Comparison of ENCODE assay signal across 20 mouse cellular contexts in genomic region chr6:30121600-30121999, GRCm38 (mm10).
A peak's percentile ranks its signal among the peaks of the same experiment; 100 is the strongest.
DNase-seq lines count a peak whose midpoint lies in the region; ATAC-seq and TF ChIP-seq lines count a peak whose summit lies in the region.
"Had no signal": no experiment of that assay in that cellular context is flagged by ENCODE, and none has a peak within 500 bp of the region (broad histone marks: within the 10 kb centered on the region; RNA-seq: fewer than 3 reads in every experiment).

No protein-coding gene starts in this region.

- H3K27me3 ChIP-seq in embryonic facial prominence, embryonic 11.5 days (ENCODE audit: control insufficient read depth, insufficient read depth, low read length) = no peaks in the 10 kb centered on the region
- no peaks in the 10 kb centered on the region for H3K27me3 ChIP-seq in kidney, embryonic 16.5 days (ENCODE audit: insufficient read depth, low read length)
- H3K27me3 ChIP-seq in cerebellum, adult 2 months (ENCODE audit: control insufficient read depth, insufficient read depth, low read length) = no peaks in the 10 kb centered on the region
- H3K27me3 ChIP-seq: forebrain, embryonic 15.5 days; hindbrain, embryonic 13.5 days; kidney, embryonic 15.5 days; midbrain, embryonic 15.5 days had no signal

- no peak overlapping the region for H3K4me2 ChIP-seq in embryonic facial prominence, embryonic 11.5 days (ENCODE audit: low read depth, low read length)
- no peak overlapping the region for H3K4me2 ChIP-seq in kidney, embryonic 16.5 days (replicated peaks; ENCODE audit: low read depth, low read length)
- H3K4me2 ChIP-seq: forebrain, embryonic 15.5 days; hindbrain, embryonic 13.5 days; kidney, embryonic 15.5 days; liver, embryonic 11.5 days; lung, embryonic 14.5 days; midbrain, embryonic 15.5 days had no signal

- no peak for ATAC-seq in embryonic facial prominence, embryonic 11.5 days (replicated peaks; ENCODE audit: insufficient number of reproducible peaks, low FRiP score, low TSS enrichment, low read depth)
- no peak for ATAC-seq in kidney, embryonic 16.5 days (ENCODE audit: low FRiP score, low TSS enrichment)
- ATAC-seq: forebrain, embryonic 15.5 days; intestine, postnatal 0 days; midbrain, embryonic 15.5 days had no signal

- DNase-seq in urinary bladder, postnatal 14 days (ENCODE audit: low spot score) = peak; percentile 49
- no peak for DNase-seq in urinary bladder, postnatal 4 days (ENCODE audit: low spot score in 2 of 2)
- peak; percentile 45 for DNase-seq in embryonic facial prominence, embryonic 11.5 days (ENCODE audit: low spot score)
- DNase-seq in hindlimb bud, embryonic 11.5 days (ENCODE audit: extremely low spot score, low read depth, low spot score) = peak; percentile 16
- no peak for DNase-seq in layer of hippocampus, postnatal 14 days (ENCODE audit: low spot score in 2 of 2)
- DNase-seq in cerebellum, adult 2 months = no peak
- DNase-seq: adrenal gland, adult 8-10 months; cerebellum, postnatal 10 days; lung, embryonic 14.5 days; lung, postnatal 36 days; right cerebral cortex, postnatal 25 days had no signal

- no peak overlapping the region for H3K9ac ChIP-seq in embryonic facial prominence, embryonic 11.5 days (replicated peaks; ENCODE audit: low read length)
- H3K9ac ChIP-seq in kidney, embryonic 16.5 days (replicated peaks; ENCODE audit: low read length) = no peak overlapping the region
- H3K9ac ChIP-seq: forebrain, embryonic 15.5 days; hindbrain, embryonic 13.5 days; kidney, embryonic 15.5 days; lung, embryonic 14.5 days; midbrain, embryonic 15.5 days had no signal

- no peak for TF ChIP-seq CTCF in cerebellum, adult 2 months (IDR thresholded peaks at IDR 0.05; ENCODE audit: borderline replicate concordance, insufficient read depth, low read depth, low read length)

- H3K27ac ChIP-seq in embryonic facial prominence, embryonic 11.5 days (replicated peaks; ENCODE audit: low read depth, low read length) = no peak overlapping the region
- no peak overlapping the region for H3K27ac ChIP-seq in kidney, embryonic 16.5 days (ENCODE audit: low read length)
- H3K27ac ChIP-seq in cerebellum, adult 2 months (ENCODE audit: insufficient read depth, low read length) = no peak overlapping the region
- H3K27ac ChIP-seq: forebrain, embryonic 15.5 days; heart, embryonic 10.5 days; hindbrain, embryonic 13.5 days; kidney, embryonic 15.5 days; midbrain, embryonic 15.5 days had no signal

- TF ChIP-seq POLR2A in cerebellum, adult 2 months (IDR thresholded peaks at IDR 0.05; ENCODE audit: borderline replicate concordance, insufficient read depth, low read length) = no peak

- no peaks in the 10 kb centered on the region for H3K4me1 ChIP-seq in embryonic facial prominence, embryonic 11.5 days (ENCODE audit: control insufficient read depth, insufficient read depth, low read length)
- no peaks in the 10 kb centered on the region for H3K4me1 ChIP-seq in kidney, embryonic 16.5 days (ENCODE audit: insufficient read depth, low read length)
- H3K4me1 ChIP-seq in cerebellum, adult 2 months (ENCODE audit: control insufficient read depth, insufficient read depth, low read length) = no peaks in the 10 kb centered on the region
- H3K4me1 ChIP-seq: forebrain, embryonic 15.5 days; hindbrain, embryonic 13.5 days; kidney, embryonic 15.5 days; midbrain, embryonic 15.5 days had no signal

- 82% methylated on average over 1 of the region's 1 CpGs for whole genome bisulfite sequencing in embryonic facial prominence, embryonic 11.5 days
- 73% methylated on average over 1 of the region's 1 CpGs for WGBS in kidney, embryonic 16.5 days
- 75% methylated on average over 1 of the region's 1 CpGs for WGBS in cerebellum, adult 2 months

- no peak overlapping the region for H3K4me3 ChIP-seq in embryonic facial prominence, embryonic 11.5 days (ENCODE audit: low read depth, low read length)
- H3K4me3 ChIP-seq in kidney, embryonic 16.5 days (ENCODE audit: low read length) = no peak overlapping the region
- H3K4me3 ChIP-seq in cerebellum, adult 2 months (replicated peaks; ENCODE audit: insufficient read depth, low read depth, low read length) = no peak overlapping the region
- H3K4me3 ChIP-seq: forebrain, embryonic 15.5 days; heart, embryonic 10.5 days; hindbrain, embryonic 13.5 days; kidney, embryonic 15.5 days; midbrain, embryonic 15.5 days; myocyte had no signal

- peaks cover 4% of the 10 kb centered on the region for H3K36me3 ChIP-seq in embryonic facial prominence, embryonic 11.5 days (replicated peaks; ENCODE audit: control insufficient read depth, insufficient read depth, low read depth, low read length)
- peaks cover 72% of the 10 kb centered on the region for H3K36me3 ChIP-seq in kidney, embryonic 16.5 days (ENCODE audit: insufficient read depth, low read length)

- H3K9me3 ChIP-seq in embryonic facial prominence, embryonic 11.5 days (replicated peaks; ENCODE audit: control insufficient read depth, low read length) = no peaks in the 10 kb centered on the region
- no peaks in the 10 kb centered on the region for H3K9me3 ChIP-seq in kidney, embryonic 16.5 days (ENCODE audit: low read length)
- H3K9me3 ChIP-seq: forebrain, embryonic 15.5 days; heart, embryonic 10.5 days; hindbrain, embryonic 13.5 days; kidney, embryonic 15.5 days; midbrain, embryonic 15.5 days had no signal

Comparison
In these comparisons a context has a peak if more than half of its experiments do, and no peak if none do; other contexts are left out.
1. DNase-seq: peak in urinary bladder, postnatal 14 days (single experiment), embryonic facial prominence, embryonic 11.5 days (single experiment) and hindlimb bud, embryonic 11.5 days (single experiment); none in urinary bladder, postnatal 4 days (0 of 2), layer of hippocampus, postnatal 14 days (0 of 2) and cerebellum, adult 2 months (0 of 2).